Mouse (Mus musculus) right cerebral cortex, postnatal 14 days (tissue): Measurements from ENCODE around the gene Ptprg.
"Not testable (repeated sequence)": the region's sequence is repeated elsewhere in the genome, so short reads cannot be mapped to it uniquely, and the experiment has no call there.

Source experiments
- DNase-seq: peaks from one replicate; pipeline ENCODE4 v3.0.0; 2022

Gene Ptprg

GRCm38 (mm10) chr14:11912253-11912652, 358.9 kb downstream of the Ptprg start:
- no peak for DNase-seq

- no peak for DNase-seq
These were observed 363.9 kb downstream of the Ptprg start for GRCm38 (mm10) chr14:11917225-11917624.

- no peak for DNase-seq
These were observed 375.2 kb downstream of the Ptprg start for GRCm38 (mm10) chr14:11928545-11928944.

- no peak for DNase-seq
These were observed 379.2 kb downstream of the Ptprg start for GRCm38 (mm10) chr14:11932517-11932916.

GRCm38 (mm10) chr14:11934556-11934955, 381.2 kb downstream of the Ptprg start:
- DNase-seq = no peak

GRCm38 (mm10) chr14:11935281-11935680, 381.9 kb downstream of the Ptprg start:
- DNase-seq = no peak

GRCm38 (mm10) chr14:11935698-11936097, 382.4 kb downstream of the Ptprg start:
- DNase-seq = no peak

- no peak for DNase-seq
These were observed 385.6 kb downstream of the Ptprg start for GRCm38 (mm10) chr14:11938912-11939311.

GRCm38 (mm10) chr14:11941989-11942514, 388.7 kb downstream of the Ptprg start:
- no peak for DNase-seq

- no peak for DNase-seq
These were observed 397.0 kb downstream of the Ptprg start for GRCm38 (mm10) chr14:11950379-11950778.

GRCm38 (mm10) chr14:11955020-11955882, 401.9 kb downstream of the Ptprg start:
- no peak for DNase-seq

GRCm38 (mm10) chr14:11960269-11961121, 407.2 kb downstream of the Ptprg start:
- no peak for DNase-seq

GRCm38 (mm10) chr14:11962101-11962500, 408.8 kb downstream of the Ptprg start:
- no peak for DNase-seq

GRCm38 (mm10) chr14:11962561-11962960, 409.2 kb downstream of the Ptprg start:
- no peak for DNase-seq

GRCm38 (mm10) chr14:11963791-11964190, 410.5 kb downstream of the Ptprg start:
- no peak for DNase-seq

GRCm38 (mm10) chr14:11964326-11964725, 411.0 kb downstream of the Ptprg start:
- not testable (repeated sequence) for DNase-seq

- DNase-seq = no peak
These were observed 412.5 kb downstream of the Ptprg start for GRCm38 (mm10) chr14:11965878-11966277.

GRCm38 (mm10) chr14:11981764-11982163, 428.4 kb downstream of the Ptprg start:
- DNase-seq = no peak

GRCm38 (mm10) chr14:11983031-11983430, 429.7 kb downstream of the Ptprg start:
- no peak for DNase-seq

GRCm38 (mm10) chr14:11984086-11984485, 430.8 kb downstream of the Ptprg start:
- DNase-seq = no peak

GRCm38 (mm10) chr14:11988975-11989374, 435.6 kb downstream of the Ptprg start:
- no peak for DNase-seq

- DNase-seq = no peak
These were observed 437.8 kb downstream of the Ptprg start for GRCm38 (mm10) chr14:11991151-11991550.

GRCm38 (mm10) chr14:11992111-11992510, 438.8 kb downstream of the Ptprg start:
- no peak for DNase-seq

- DNase-seq = no peak
These were observed 439.2 kb downstream of the Ptprg start for GRCm38 (mm10) chr14:11992534-11992933.
